In the genomic region with DNA sequence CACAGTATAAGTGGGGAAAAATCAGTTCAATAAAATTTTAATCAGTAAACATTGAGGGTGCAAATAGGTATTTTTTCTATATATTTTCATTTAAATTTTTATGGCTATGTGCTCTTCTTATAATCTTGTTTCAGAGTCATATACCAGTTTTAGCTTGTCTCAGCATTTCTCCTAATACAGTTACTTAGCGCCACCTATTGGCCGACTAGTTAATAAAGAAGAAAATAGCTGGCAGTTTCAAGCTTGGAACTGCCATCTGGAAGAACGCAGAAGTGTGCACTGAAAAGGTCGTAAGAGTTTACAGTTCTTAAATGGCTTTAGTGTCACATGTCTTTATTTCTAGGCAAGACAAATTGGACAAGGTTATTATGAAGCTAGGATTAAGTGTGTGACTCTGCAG, we compare ENCODE assay signal across 8 mouse cellular contexts.
DNase-seq lines count a peak whose midpoint lies in the region; ATAC-seq lines count a peak whose summit lies in the region.

No protein-coding gene starts in this region.

- H3K9ac ChIP-seq in forebrain, embryonic 12.5 days: no peak overlapping the region
- no peak overlapping the region for H3K9ac ChIP-seq in forebrain, embryonic 11.5 days (ENCODE audit: low read length)
- no peak overlapping the region for H3K9ac ChIP-seq in midbrain, embryonic 15.5 days

- H3K36me3 ChIP-seq in forebrain, embryonic 12.5 days (replicated peaks): no peaks in the 10 kb centered on the region
- H3K36me3 ChIP-seq in forebrain, embryonic 11.5 days (ENCODE audit: control insufficient read depth, insufficient read depth, low read length): no peaks in the 10 kb centered on the region
- no peaks in the 10 kb centered on the region for H3K36me3 ChIP-seq in midbrain, embryonic 15.5 days (replicated peaks)

- H3K27me3 ChIP-seq in forebrain, embryonic 12.5 days: no peaks in the 10 kb centered on the region
- no peaks in the 10 kb centered on the region for H3K27me3 ChIP-seq in forebrain, embryonic 11.5 days (ENCODE audit: control insufficient read depth, insufficient read depth, low read length)
- no peaks in the 10 kb centered on the region for H3K27me3 ChIP-seq in midbrain, embryonic 15.5 days (replicated peaks)

- H3K4me2 ChIP-seq in forebrain, embryonic 12.5 days: no peak overlapping the region
- no peak overlapping the region for H3K4me2 ChIP-seq in forebrain, embryonic 11.5 days (ENCODE audit: low read depth, low read length, severe bottlenecking)
- no peak overlapping the region for H3K4me2 ChIP-seq in midbrain, embryonic 15.5 days

- H3K4me3 ChIP-seq in forebrain, embryonic 12.5 days (replicated peaks): no peak overlapping the region
- no peak overlapping the region for H3K4me3 ChIP-seq in forebrain, embryonic 11.5 days (ENCODE audit: low read depth, low read length)
- H3K4me3 ChIP-seq in midbrain, embryonic 15.5 days: no peak overlapping the region

- ATAC-seq in forebrain, embryonic 12.5 days (ENCODE audit: low FRiP score): peak; percentile 40; the same call in 1 of the 2 replicates
- ATAC-seq in forebrain, embryonic 11.5 days (replicated peaks; ENCODE audit: low FRiP score): no peak
- ATAC-seq in midbrain, embryonic 15.5 days (replicated peaks): peak; percentile 49

- no peak for DNase-seq in forebrain, embryonic 11.5 days (ENCODE audit: low spot score)
- peak; percentile 26 for DNase-seq in right cerebral cortex, postnatal 14 days
- DNase-seq in right cerebral cortex, postnatal 25 days: no peak
- DNase-seq in embryo, embryonic 10 days (ENCODE audit: low spot score): peak; percentile 84
- peak; percentile 59 for DNase-seq in kidney, postnatal 10 days
- no peak for DNase-seq in gastrocnemius, postnatal 10 days

- no peaks in the 10 kb centered on the region; the same call in 1 of the 2 replicates for H3K4me1 ChIP-seq in forebrain, embryonic 12.5 days
- no peaks in the 10 kb centered on the region for H3K4me1 ChIP-seq in forebrain, embryonic 11.5 days (replicated peaks; ENCODE audit: control insufficient read depth, insufficient read depth, low read length)
- no peaks in the 10 kb centered on the region for H3K4me1 ChIP-seq in midbrain, embryonic 15.5 days

- no peaks in the 10 kb centered on the region for H3K9me3 ChIP-seq in forebrain, embryonic 12.5 days
- no peaks in the 10 kb centered on the region for H3K9me3 ChIP-seq in forebrain, embryonic 11.5 days (ENCODE audit: control insufficient read depth, low read length)
- no peaks in the 10 kb centered on the region for H3K9me3 ChIP-seq in midbrain, embryonic 15.5 days

- 14% methylated on average over 4 of the region's 4 CpGs for WGBS in forebrain, embryonic 12.5 days
- WGBS in forebrain, embryonic 11.5 days: 16% methylated on average over 4 of the region's 4 CpGs
- WGBS in midbrain, embryonic 15.5 days: 13% methylated on average over 4 of the region's 4 CpGs

- no peak overlapping the region for H3K27ac ChIP-seq in forebrain, embryonic 12.5 days
- no peak overlapping the region for H3K27ac ChIP-seq in forebrain, embryonic 11.5 days (ENCODE audit: low read depth, low read length)
- H3K27ac ChIP-seq in midbrain, embryonic 15.5 days: no peak overlapping the region

Comparison
In these comparisons a context has a peak if more than half of its experiments do, and no peak if none do; other contexts are left out.
1. DNase-seq: peak in right cerebral cortex, postnatal 14 days (single experiment), embryo, embryonic 10 days (single experiment) and kidney, postnatal 10 days (single experiment); none in forebrain, embryonic 11.5 days (single experiment), right cerebral cortex, postnatal 25 days (single experiment) and gastrocnemius, postnatal 10 days (single experiment).